Mouse (Mus musculus): ENCODE measurements around the gene Cldn10.

The Cldn10 gene

DNA sequence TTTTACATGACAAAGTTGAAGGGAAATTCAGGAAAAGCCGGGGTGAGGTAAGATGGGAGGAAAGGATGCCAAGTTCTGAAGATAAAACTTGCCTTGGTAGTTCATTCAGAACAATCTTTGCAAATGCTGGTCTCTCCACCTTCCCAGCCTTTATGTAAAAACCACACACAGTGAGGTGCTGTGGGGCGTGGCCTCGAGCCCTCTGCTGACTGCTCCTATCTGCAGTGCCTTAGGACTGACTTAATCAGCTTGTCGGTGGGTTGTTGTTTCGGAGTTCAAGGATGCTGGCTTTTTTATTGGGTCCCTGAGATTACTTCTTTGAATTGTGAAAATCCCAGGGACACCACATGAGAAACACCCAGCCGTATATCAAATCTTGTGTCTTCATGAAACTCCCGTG lies 74.5 kb downstream of the Cldn10 start:
- CTCF ChIA-PET, result interaction anchor here (0.7 kb wide), 1 partner anchor 43 kb away, joined by 3 read pairs; no protein-coding TSS in a partner anchor

DNA sequence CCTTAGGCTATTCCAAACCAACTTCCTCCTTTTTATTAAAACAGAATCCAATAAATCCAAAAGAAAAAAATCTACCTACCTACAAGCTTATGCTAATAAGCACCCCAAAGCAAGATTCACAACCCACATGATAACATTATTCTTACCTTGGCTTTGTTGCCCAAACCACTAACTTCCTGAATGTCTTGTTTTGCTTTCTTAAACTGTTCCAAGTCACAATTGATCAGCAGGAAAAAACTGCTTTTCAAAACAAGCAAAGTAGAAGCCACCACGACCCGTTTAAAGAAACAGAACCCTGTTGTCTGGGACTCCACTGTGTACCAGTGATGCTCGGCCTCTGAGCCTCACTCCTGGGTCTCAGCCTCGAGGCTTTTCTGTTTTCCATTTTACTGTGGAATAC lies 77.2 kb downstream of the Cldn10 start:
- CTCF ChIA-PET, result no interaction called here

DNA sequence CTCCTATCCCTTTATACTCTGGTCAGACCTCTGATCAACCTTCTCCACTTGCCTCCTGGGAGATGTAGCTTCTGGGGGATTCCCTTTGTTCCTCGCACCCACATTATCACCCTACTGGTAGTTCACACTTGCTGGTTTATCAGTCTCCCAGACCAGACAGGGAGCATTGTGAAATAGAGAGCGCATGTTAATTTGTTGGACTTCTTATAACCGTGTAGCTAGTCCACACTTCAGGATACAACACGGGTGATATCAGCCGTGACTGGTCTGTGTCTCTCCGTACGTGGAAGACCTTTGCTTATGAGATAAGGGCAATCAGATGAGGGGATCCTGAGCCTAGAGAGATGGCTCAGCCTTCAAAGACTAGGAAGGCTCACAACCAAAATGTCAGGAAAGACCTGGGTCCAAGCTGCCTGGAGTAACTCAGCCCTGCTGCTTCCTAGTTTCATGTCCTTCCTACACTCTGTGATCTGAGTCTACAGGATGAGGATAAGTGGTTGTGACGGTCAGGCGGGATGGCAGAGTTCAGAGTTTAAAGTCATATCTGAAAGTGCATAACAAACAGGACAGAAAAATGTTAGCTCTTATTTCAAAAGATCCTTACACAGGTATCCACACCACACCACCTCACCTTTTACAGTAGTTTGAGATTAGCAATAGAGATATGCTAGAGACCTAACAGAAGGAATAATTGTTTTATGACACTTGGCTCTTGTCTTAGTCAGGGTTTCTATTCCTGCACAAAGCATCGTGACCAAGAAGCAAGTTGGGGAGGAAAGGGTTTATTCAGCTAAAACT lies 78.5 kb downstream of the Cldn10 start:
- CTCF ChIA-PET, result no interaction called here

DNA sequence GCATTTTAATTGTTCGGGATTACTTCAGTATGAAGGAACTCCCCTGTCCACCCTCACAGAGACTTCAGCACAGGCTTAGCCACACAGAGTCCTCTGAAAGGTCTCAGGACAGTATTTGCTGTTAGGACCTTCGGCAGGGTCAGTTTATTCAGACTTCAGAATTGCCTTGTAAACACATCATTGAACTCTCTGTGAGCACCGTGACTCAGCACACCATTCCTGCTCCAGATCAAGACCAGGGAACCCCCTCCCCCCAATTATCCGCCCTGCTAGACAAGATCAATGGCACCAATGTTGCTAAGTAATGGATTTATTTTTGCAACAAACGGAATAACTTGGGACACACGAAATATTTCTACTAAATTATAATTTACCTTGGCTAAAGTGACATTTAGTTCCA lies 79.7 kb downstream of the Cldn10 start:
- CTCF ChIA-PET, result interaction anchor here (1.1 kb wide), 1 partner anchor 48 kb away, joined by 3 read pairs; no protein-coding TSS in a partner anchor

DNA sequence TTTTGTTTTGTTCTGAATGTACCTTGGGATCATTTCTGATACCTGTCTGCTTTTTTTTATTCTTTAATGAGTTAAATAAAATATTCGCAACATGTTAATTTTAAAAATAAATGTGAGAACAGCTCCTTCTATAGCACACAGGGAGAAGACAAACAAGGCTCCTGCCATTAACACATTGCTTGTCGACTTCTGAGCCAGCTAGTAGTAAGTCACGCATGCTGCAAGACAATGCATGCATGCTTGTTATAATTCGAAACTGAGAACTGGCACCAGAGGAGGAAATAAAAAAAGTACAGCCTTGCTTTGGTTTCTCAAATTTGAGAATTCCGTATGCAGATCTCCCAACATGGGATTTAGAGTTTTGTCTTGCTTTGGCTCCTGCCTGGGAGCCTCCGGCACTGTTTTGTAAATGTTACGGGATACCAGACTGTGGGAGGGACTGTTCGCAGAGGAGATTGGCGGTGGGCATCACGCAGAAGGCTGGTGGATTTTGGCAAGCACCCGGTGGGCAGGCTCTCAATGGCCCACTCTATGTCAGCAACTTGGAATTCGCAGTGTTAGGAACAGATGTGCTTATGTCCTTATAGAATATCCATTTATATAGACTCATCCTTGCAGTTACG lies 80.5 kb downstream of the Cldn10 start:
- CTCF ChIA-PET, result no interaction called here

DNA sequence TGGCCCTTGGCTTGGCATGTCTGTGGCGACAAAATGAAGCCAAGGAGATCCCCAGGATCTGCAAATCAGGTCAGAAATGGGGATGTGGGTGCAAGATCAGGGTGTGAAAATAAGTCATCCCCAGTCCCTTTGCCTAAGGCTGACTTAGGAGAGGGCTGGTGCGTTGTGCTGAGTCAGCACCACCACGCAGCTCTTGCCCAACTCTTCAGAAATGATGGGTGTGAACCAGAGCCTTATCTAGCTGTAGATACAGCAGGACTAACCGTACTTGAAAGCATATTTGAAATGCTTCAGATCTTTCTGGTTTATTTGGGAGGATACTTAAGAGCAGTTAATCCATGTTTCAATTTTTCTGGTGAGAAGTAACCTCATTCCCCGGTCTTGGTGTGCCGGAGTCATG lies 82.0 kb downstream of the Cldn10 start:
- CTCF ChIA-PET, result no interaction called here

DNA sequence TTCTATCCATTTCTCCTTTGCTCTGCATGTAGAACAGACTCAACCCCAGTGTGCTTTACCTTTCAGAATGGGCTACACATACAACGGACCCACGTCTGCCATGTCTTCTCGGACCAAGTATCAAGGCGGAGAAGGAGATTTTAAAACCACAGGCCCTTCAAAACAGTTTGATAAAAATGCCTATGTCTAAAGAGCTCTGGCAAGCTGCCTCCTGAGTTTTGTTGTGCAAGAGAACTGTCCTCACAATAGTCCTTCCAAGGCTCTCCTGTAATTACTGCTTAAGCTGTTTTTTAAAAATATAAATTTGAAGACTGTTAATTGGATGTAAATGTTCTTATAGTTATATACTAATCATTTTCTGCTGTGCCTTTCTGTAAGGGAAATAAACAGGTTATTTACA lies 86.4 kb downstream of the Cldn10 start:
- CTCF ChIA-PET, result no interaction called here

DNA sequence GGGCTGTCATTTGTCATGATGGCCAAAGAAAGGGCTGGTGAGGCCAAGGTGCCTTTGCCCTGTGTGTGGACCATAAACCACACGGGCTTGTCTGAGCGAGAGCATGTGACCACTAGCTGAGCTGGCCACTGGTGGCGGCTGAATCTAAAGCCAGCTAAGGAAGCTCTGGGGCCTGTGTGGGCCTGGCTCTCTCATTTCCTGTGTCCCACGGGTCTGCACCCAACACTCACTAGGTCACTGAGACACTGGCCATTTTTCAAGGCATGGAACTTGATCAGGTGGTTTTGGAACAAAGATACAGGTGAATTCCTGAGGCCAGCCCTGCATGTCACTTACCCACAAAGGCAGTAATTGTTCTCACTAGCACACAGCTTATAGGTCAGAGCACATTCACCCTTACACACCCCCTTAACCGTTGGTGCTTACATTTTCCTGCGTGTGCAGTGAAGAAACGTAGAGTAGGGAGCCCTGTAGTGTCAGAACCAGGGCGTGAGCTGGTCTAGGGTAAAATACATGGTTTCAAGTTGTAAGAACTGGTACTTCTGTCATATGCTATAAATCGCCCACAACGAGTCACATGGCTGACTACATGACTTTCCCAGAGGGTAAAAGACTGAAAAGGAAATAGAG lies 87.2 kb downstream of the Cldn10 start:
- CTCF ChIA-PET, result no interaction called here

DNA sequence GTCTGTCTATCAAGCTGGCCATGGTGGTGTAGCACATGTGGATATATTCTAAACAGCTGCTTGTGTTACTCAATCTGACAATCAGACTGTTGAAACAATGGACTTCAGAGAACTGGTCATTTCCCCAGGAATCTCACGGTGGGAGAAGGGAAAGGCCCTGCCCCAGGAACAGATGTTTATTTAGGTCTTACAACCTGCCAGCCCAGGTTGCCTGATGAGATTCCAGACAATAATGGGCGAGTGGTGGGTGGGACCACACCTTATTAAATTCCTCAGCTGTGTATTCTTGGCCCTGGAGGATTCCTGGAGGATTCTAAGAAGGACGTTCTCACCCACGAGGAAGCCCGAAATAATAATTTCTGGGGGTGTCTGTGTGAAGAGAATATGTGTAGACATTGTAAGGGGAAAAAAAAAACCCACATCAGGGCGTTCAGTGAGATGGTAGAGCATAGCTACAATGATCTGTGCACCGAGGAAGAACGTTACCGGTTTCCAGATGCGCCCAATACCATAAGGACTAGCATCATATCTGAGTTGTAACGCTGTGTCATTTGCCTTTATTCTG lies 90.7 kb downstream of the Cldn10 start:
- CTCF ChIA-PET, result no interaction called here

DNA sequence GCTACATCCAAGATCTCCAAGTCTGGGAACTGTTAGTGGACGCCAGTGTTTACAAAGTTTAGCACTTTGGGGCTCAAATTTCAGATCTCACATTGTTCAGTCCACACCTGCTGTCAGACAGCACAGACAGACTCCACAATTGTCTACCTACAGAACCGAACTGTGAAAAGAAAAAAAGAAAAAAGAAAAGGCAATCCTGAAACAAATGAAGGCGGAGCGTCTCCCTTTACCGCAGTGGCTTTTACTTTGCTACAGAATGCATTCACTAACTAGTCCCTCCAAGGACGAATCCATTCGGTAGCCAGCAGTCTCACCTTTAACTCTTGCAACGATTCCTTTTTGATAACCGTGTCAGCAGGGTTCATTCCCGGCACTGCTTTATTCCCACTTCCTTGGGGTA lies 93.0 kb downstream of the Cldn10 start:
- CTCF ChIA-PET, result no interaction called here

DNA sequence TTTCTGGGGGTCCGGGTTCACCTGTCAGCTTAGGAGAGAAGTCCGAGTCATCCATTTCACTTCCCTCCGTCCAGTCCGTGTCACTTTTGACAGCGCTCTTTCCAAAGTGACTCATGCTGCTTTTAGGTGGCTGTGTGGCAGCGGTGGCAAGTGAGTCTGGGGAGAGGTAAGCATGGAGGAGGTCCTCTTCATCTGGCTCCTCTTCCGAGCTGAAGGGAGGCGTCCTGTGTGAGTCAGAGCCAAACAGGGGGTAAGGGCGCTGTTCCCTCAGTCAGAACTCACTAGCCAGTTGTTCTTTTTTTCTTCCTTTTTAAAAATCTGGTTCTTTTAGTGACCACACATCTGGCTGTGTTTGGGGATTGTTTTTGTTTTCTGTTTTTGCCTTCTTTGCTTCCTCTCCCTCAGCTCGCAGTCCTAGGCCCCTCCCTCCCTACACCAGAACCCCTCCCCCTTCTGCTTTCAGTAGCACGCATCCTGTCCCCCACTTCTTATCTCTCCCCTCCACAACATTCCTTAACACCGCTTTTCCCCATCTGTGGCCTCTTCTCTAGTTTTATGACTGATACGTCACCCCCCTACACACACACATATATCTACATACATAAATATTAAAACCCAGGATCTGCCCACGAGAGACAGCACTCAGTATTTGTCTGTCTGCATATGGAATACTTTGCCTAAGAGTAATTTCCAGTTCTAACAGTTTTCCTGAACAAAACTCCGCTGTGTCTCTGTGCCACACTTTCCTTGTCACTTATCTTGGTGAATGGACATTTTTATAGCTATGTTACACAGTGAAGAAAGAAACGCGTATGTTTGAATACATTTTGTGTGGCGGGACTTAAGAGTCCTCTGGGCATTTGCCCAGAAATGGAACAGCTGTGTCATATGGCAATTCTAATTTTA lies 95.9 kb downstream of the Cldn10 start:
- CTCF ChIA-PET, result no interaction called here

DNA sequence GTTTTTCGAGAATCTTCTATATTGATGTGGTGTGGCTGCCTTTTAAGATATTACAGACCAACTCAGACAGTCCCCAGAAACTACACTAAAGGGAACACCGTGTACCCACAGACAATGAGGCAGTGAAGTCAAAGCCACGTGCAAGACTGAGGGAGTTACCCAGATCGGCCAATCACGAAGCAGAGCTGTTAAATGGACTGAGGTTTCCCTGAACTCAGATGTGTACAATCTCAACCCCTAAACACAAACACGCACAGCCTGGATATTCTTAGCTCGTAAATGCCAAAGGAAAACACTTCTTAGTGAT lies 96.5 kb downstream of the Cldn10 start:
- CTCF ChIA-PET, result no interaction called here

DNA sequence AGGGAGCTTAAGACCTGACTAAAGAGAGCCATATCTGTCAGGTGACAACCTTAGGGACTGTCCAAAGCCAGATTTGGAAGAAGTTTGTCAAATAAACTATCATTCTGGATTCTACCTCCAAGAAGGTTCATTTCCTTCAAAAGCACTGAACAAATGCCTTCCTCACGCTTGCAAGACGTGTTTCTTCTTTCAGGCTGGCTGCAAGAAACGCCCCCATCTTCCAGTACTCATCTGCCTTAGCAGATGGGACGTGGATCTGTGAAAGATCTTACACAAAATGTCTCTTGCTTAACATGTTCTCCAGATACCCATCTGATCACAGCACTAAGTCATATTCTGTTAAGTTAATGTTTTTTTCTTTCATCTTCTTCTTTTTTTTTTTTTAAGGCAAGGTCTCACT lies 102.4 kb downstream of the Cldn10 start:
- CTCF ChIA-PET, result interaction anchor here (0.6 to 0.7 kb wide), 2 partner anchors 25 to 148 kb away, joined by 3 to 12 read pairs; no protein-coding TSS in a partner anchor

DNA sequence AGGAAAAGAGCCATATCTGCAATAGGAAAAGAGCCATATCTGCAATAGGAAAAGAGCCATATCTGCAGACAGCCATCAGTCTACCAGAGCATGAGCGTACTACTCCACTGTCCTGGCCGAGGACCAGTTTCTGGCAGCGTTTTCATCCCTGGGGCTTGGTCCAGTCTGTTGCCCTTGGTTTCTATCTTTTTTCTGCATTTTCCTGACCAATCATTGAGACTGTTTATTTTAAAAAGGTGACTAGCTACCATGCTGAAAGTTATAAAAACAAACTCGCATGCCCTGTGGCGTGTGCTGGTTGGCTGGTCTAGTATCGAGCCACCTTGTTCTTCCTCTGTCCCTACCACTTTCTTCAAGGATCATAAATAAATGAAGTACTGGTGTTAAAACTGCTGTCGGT lies 107.5 kb downstream of the Cldn10 start:
- CTCF ChIA-PET, result no interaction called here

DNA sequence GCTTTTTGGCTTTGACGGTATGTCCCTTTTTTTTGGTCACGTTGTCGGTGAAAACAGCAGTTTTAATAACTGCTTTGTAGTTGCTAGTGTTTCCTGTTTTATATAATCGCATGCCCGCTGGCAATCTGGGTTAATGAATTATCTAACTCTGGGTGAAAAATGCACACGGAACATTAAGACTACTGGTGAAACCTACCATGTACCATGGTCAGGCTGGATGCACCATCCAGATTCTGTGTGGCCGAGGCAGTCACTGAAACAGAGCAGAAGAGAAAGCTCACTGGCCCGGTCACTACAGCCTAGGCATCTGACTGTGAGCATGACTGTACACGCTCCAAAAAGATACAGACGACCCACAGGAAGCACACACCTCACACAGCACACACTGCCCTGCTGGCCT lies 107.9 kb downstream of the Cldn10 start:
- CTCF ChIA-PET, result no interaction called here

DNA sequence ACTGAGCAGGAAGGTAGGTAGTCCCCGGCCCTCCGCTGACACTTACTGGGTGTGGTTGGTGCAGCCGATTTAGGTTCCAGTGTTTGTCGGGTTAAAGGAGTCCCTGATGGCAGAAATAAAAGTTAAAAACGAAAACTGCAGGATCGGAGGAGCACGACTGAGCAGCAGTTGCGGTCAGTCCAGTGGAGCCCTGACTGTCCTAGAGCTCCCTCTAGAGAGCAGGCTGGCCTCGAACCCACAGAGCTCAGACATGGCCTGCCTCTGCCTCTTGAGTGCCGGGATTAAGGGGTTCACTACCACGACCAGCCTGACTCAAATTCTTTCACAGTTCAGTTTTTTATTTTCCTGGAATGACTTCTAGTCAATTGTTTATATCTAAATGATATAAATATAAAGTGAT lies 112.2 kb downstream of the Cldn10 start:
- CTCF ChIA-PET, result no interaction called here

DNA sequence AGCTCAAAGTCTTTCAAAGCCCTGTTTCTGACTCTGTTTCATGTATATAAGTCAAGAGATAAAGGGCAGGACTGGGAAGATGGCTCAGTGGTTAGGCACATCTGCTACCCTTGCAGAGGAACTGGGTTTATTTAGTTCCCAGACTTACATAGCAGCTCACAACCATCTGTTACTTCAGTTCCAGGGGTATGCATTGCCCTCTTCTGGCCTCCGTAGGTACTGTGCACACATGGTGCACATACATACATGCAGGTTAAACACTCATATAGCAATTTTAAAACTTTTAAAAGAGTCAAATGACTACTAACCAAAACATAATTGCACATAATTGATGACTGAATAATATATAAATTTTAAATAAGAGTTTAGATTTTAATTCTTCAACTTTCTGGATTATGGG lies 113.2 kb downstream of the Cldn10 start:
- CTCF ChIA-PET, result interaction anchor here (1.3 kb wide), 1 partner anchor 8 kb away, joined by 4 read pairs; no protein-coding TSS in a partner anchor

DNA sequence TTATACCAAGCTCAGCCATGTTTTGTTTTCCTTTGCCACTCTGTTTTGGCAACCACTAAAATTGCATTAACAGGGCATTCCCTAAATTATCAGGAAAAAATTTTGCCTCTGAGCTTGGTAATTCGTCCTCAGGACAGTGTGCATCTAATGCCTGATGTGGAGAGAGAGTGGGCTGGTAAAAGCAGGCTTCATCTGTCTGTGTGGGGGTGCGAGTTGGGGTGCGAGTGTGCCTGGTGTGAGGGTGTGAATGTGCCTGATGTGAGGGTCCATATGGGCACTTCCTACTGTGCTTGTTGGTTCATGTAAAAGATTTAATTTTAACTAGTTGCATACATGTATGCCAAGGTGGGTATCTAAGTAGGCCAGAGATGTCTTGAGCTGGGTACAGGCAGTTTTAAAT lies 115.7 kb downstream of the Cldn10 start:
- CTCF ChIA-PET, result no interaction called here

DNA sequence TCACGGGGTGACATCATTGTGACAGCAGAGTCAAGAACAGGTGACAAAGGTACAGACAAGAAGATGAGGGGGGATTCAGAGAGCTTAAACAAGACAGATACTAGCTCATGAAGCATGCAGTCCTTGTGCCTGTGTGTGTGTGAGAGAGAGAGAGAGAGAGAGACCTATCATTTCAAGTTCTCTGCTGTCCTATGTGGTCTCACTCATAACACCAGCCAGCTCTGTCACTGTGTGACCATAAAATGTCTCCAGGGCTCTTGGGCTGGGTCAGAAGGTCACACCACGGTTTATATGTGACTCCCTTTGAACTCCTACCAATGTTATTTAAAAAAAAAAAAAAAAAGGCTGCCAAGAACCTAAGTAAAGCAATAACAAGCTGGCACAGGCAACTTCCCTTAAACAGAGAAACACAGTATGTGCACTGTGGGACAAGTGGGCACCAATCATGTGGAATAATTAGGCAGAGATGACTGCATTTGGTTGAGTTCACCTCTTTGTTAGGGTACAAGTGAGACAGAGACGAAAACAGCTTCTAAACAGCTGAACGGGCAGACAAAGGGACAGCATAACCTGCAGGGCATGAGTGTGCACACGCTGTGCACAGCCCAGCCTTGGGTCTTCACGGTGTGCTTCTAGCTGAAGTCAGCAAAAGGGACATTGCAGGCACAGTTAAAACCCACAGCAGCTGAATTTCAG lies 116.3 kb downstream of the Cldn10 start:
- CTCF ChIA-PET, result no interaction called here

DNA sequence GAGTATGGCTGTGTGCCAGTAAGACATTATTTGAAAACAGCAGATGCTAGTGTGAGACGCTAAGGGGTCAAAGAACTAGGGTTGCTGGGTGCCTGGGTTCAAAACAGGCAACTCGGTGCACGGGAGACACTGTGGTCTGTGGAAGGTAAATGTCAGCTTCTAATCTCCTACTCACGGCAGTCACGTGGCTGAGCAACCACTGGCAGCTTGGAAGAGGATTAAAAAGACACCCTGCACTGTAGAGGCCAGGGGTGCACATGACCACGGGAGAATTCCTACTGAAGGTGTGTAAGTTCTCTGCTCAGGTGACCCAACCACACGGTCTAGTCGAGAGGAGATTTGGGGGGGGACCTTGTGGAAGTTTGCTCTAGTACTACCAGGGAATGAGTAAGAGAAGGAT lies 119.9 kb downstream of the Cldn10 start:
- CTCF ChIA-PET, result no interaction called here

DNA sequence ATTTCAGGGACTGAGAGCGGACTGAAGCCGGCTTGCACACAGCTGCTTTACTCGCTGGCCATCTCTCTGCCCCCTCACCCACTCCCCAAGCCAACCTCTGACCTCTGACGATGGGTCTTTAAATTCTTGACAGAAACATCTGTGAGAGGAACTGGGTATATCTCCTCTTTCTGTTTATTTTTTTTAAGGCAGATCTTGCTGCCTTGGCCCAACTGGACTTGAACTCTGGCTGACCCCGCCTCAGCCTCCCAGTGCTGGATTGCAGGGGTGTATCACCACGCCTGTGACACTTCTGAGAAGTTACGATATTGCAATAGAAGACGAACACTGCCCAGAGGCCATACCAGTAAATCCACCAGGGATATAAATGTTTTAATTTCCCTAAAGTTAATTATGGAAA lies 122.2 kb downstream of the Cldn10 start:
- CTCF ChIA-PET, result no interaction called here

Data from spleen, embryonic (tissue).